Mouse (Mus musculus) C2C12 (cell line): ENCODE data around the gene Tyms. TPM values are rescaled to one million over a fixed set of nuclear protein-coding genes. Genes with fewer than 3 reads are reported as not detected.
A peak's percentile ranks its signal among the peaks of the same experiment; 100 is the strongest.

Source experiments
- H3K27me3 ChIP-seq: one replicate; pipeline ENCODE4 v1.6.1; 2011; ENCODE audit not compliant: control insufficient read depth, insufficient read depth, insufficient read length
- H3K36me3 ChIP-seq: one replicate; pipeline ENCODE4 v1.6.1; 2011; ENCODE audit not compliant: control insufficient read depth, insufficient read depth
- H3K4me3 ChIP-seq: one replicate; pipeline ENCODE4 v1.5.1; 2011; ENCODE audit warnings: mild to moderate bottlenecking, control low read depth; ENCODE audit not compliant: poor library complexity, insufficient read depth, severe bottlenecking
- H3K79me2 ChIP-seq: one replicate; pipeline ENCODE4 v1.6.1; 2011; ENCODE audit not compliant: control insufficient read depth, insufficient read depth
- H3K79me3 ChIP-seq: one replicate; pipeline ENCODE4 v1.6.1; 2011; ENCODE audit warnings: low read depth, control low read depth
- H3ac ChIP-seq: one replicate; pipeline ENCODE3; 2011; ENCODE audit warnings: low read depth; ENCODE audit not compliant: control insufficient read depth, insufficient read length
- CEBPB ChIP-seq: IDR thresholded peaks from one replicate; pipeline ENCODE4 v1.6.1; 2011; ENCODE audit warnings: low read depth, mild to moderate bottlenecking, control low read depth, moderate library complexity
- CTCF ChIP-seq: IDR thresholded peaks from one replicate; pipeline ENCODE4 v1.5.1; 2011; ENCODE audit not compliant: control insufficient read depth, insufficient read depth, insufficient read length
- FOSL1 ChIP-seq: IDR thresholded peaks from one replicate; pipeline ENCODE4 v1.8.0; 2011; ENCODE audit warnings: mild to moderate bottlenecking, low read length; ENCODE audit not compliant: poor library complexity, insufficient read depth, severe bottlenecking
- MAX ChIP-seq: IDR thresholded peaks from one replicate; pipeline ENCODE4 v1.6.1; 2011; ENCODE audit warnings: mild to moderate bottlenecking, control low read depth
- MYOD1 ChIP-seq: IDR thresholded peaks from one replicate; pipeline ENCODE4 v1.6.1; 2011; ENCODE audit warnings: low read depth; ENCODE audit not compliant: control insufficient read depth, insufficient read length
- MYOG ChIP-seq: IDR thresholded peaks from one replicate; pipeline ENCODE4 v1.6.1; 2011; ENCODE audit not compliant: control insufficient read depth, insufficient read length; ENCODE audit errors: extremely low read depth
- USF1 ChIP-seq: IDR thresholded peaks from one replicate; pipeline ENCODE4 v1.6.1; 2011; ENCODE audit warnings: low read depth, mild to moderate bottlenecking, control low read depth, moderate library complexity
- polyA plus RNA-seq: library from polyadenylated mRNA; unstranded; fragments of >200 nt; fragmentation: generic; extraction: Trizol; gene quantifications from one replicate; pipeline ENCODE4 v1.2.1, GENCODE M21; 2012; ENCODE audit warnings: missing spikeins

Gene Tyms
- polyA plus RNA-seq, 1 experiment = 141 TPM

DNA sequence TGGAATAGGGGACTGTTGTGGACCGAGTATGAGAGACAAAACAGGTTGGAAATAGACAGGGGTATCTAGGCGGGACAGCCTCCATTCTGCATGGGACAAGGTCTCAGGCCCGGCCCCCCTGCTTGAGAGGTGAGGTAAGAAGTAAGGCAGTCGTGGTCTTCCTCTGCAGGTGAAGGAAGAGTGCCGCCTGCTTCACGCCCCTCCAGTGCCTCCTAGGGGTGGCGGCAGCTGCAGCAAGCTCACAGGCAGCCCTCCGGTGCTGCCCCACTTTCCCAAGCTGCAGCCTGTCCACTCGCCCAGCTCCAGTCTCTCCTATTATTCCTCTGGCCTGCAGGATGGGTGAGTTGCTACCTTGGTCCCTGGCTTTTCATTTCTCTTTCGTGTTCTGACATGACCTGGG is 42.3 kb upstream of the Tyms start:
- Histone ChIP-seq H3K27me3 (peaks cover 5% of the 10 kb centered on the region), H3K36me3 (peaks cover 15% of the 10 kb centered on the region), H3K4me3 (no peak overlapping the region), H3ac (no peak overlapping the region), H3K79me3 (no peaks in the 10 kb centered on the region), H3K79me2 (no peaks in the 10 kb centered on the region)
- no peak for TF ChIP-seq CEBPB
- no peak for TF ChIP-seq FOSL1
- no peak for TF ChIP-seq MYOG
- TF ChIP-seq MYOD1 = no peak
- no peak for TF ChIP-seq USF1
- no peak for TF ChIP-seq CTCF
- no peak for TF ChIP-seq MAX

DNA sequence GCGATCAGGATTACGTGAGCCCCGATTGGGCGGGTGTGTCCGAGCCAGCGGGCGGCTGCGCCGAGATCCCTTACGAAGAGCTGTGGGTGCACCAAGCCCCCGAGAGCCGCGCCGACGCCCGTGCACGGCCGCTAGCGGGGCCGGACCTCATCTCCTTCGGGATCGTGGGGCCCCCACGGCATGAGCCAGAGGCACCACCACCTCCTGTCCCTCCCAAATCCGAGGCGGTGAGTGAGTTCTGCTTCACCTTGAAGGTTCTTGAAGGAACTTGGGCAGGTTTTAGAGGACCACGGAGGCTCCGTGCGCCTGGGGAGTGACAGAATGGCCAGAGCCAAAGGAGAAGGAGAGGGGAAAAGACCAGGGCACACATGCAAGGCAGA is 41.3 kb upstream of the Tyms start:
- TF ChIP-seq CEBPB (no peak), USF1 (no peak), FOSL1 (no peak), MYOD1 (no peak)
- H3K36me3 ChIP-seq = peaks cover 11% of the 10 kb centered on the region

DNA sequence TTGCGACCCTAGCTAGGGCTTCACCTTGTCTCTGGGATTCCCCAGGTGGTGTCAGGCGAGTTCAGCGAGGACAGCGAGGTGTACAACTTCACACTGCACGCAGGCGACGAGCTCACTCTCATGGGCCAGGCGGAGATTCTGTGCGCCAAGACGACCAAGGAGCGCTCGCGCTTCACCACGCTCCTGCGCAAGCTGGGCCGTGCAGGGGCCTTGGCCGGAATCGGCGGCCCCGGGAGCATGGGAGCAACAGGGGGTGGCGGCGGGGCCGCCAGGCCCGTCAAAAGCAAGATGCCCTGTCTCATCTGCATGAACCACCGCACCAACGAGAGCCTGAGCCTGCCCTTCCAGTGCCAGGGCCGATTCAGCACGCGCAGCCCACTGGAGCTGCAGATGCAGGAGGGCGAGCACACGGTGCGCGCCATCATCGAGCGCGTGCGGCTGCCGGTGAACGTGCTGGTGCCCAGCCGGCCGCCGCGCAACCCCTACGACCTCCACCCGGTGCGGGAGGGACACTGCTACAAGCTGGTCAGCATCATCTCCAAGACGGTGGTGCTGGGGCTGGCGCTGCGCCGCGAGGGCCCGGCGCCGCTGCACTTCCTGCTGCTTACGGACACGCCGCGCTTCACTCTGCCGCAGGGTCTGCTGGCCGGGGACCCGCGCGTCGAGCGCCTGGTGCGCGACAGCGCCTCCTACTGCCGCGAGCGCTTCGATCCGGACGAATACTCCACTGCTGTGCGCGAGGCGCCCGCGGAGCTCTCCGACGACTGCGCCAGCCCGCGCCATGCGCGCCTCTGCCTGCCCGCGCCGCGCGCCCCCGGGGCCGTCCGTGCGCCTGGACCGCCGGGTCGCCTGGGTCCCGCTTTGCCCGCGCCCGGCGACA is 40.7 kb upstream of the Tyms start:
- Histone ChIP-seq H3K4me3 (no peak overlapping the region), H3K36me3 (peaks cover 4% of the 10 kb centered on the region), H3K27me3 (peaks cover 8% of the 10 kb centered on the region), H3K79me2 (no peaks in the 10 kb centered on the region), H3ac (no peak overlapping the region), H3K79me3 (no peaks in the 10 kb centered on the region)
- TF ChIP-seq USF1 = no peak
- TF ChIP-seq CEBPB = no peak
- TF ChIP-seq MAX = no peak
- TF ChIP-seq CTCF = peak; percentile 65
- no peak for TF ChIP-seq MYOG
- TF ChIP-seq FOSL1 = no peak
- no peak for TF ChIP-seq MYOD1

More for the DNA sequence above, 41.3 kb upstream of the Tyms start:
- Histone ChIP-seq H3ac (no peak overlapping the region), H3K79me3 (no peaks in the 10 kb centered on the region), H3K27me3 (peaks cover 5% of the 10 kb centered on the region), H3K79me2 (no peaks in the 10 kb centered on the region), H3K4me3 (no peak overlapping the region)

DNA sequence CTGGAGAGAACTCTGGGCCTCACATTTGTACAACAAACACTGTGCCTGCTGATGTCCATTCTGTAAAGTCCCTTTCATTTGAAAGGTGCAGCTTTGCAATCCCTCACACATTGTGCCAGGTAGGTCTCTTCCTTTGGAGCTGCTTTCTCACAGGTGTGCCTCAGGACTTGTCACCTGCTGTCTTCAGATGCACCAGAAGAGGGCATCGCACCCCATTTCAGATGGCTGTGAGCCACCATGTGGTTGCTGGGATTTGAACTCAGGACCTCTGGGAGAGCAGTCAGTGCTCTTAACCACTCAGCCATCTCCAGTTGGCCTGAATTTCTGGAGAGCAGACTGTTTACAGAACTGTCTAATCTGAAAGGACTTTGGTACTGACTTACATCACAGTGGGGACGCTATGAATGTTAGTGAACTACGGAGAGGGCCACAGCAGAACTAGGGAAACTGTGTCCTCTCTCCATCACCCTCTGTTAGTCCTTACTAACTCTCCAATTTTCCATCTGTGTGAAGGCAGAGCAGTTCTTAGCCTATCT is 39.2 kb upstream of the Tyms start:
- H3K27me3 ChIP-seq = peaks cover 16% of the 10 kb centered on the region
- H3K4me3 ChIP-seq = no peak overlapping the region
- H3ac ChIP-seq = no peak overlapping the region
- H3K36me3 ChIP-seq = no peaks in the 10 kb centered on the region
- no peak for TF ChIP-seq CTCF
- no peak for TF ChIP-seq CEBPB
- TF ChIP-seq USF1 = no peak
- no peak for TF ChIP-seq MAX
- TF ChIP-seq MYOD1 = no peak
- no peak for TF ChIP-seq FOSL1
- no peak for TF ChIP-seq MYOG
- no peaks in the 10 kb centered on the region for H3K79me2 ChIP-seq
- H3K79me3 ChIP-seq = no peaks in the 10 kb centered on the region

DNA sequence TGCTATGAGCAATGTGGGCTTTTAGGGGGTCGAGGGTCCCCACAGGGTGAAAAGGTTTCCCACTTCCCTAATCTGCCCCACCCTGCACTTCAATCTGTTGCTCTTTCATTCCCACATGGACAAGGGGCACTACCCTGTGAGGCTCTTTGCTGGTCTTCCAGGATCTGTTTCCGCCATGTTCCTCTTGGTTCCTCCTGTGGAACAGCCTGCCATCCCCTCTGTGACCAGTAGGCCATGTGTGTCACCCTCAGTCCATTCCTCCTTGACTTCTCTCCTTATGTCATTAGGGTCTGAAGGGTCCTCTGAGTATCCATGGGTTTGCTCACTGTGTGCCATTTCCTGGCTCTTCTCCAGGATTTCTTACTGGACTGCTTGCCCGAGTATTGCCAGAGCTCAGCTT is 38.4 kb upstream of the Tyms start:
- Histone ChIP-seq H3K36me3 (no peaks in the 10 kb centered on the region), H3ac (no peak overlapping the region), H3K27me3 (peaks cover 22% of the 10 kb centered on the region), H3K79me3 (no peaks in the 10 kb centered on the region), H3K4me3 (no peak overlapping the region), H3K79me2 (no peaks in the 10 kb centered on the region)
- no peak for TF ChIP-seq MYOG
- TF ChIP-seq MYOD1 = no peak
- no peak for TF ChIP-seq FOSL1

DNA sequence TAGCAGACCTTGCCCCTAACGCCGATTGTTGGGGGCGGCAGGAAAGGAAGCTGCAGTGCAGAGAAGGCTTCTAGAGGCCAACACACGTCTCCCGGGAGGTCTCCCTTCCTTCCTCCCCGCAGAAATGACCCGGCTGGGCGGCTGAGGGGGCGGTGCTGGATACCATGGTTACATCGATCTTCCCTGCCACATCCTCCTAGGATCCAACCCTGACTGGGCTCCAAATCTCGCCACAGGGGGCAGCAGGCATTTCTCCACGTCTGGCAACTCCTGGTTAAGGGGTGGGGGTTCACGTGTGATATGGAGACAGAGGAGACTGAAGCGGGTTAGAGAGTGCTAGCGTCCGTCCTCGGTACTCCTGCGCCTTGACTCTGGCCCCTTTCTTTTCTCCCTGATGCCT is 37.7 kb upstream of the Tyms start:
- Histone ChIP-seq H3K27me3 (peaks cover 26% of the 10 kb centered on the region), H3K79me2 (no peaks in the 10 kb centered on the region), H3K36me3 (no peaks in the 10 kb centered on the region), H3K4me3 (no peak overlapping the region), H3ac (no peak overlapping the region), H3K79me3 (no peaks in the 10 kb centered on the region)
- TF ChIP-seq CTCF (no peak), MAX (no peak)
